Mouse (Mus musculus) erythroblast, embryonic 14.5 days (primary cell): ENCODE measurements around the gene Lpar4.

Experiments used
- GATA1 ChIP-seq: IDR thresholded peaks from 2 replicates; pipeline ENCODE4 v1.6.1; 2012; ENCODE audit warnings: low read length, inconsistent platforms, mixed read lengths
- TAL1 ChIP-seq: IDR thresholded peaks from 3 replicates; pipeline ENCODE4 v1.6.1; 2012; ENCODE audit warnings: low read length, inconsistent platforms, mixed read lengths

DNA sequence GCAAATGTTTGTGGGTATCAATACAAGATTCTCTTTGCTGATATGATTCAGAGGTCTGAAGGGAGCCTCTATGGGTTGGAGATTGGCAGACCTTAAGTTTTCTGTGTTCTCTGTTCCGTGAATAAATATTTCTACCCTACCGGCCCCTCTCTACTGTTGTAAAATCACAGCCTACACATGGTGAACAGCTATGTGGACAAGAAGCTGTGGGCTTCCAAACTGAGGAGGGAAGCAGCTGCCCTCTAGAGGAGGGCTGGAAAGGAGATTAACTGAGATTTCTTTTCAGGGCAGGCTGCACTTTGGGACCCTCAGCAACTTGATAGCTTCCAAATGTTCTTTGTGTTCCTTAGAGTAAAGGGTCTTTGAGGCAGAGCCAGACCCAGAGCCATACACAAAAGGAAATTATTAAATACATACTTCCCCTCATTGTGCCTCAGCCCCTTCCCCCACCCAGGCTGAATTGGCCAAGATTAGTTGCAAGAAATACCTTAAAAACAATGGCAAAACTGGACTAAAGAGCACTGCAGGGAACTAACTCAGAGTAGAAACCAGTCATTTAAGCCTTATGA is 22.6 kb upstream of the Lpar4 start:
- no peak for TF ChIP-seq GATA1
- no peak for TF ChIP-seq TAL1
